Mouse (Mus musculus) kidney, embryonic 14.5 days (tissue): Measurements from ENCODE around the gene Rad54l. TPM values are rescaled to one million over a fixed set of nuclear protein-coding genes. Genes with fewer than 3 reads are reported as not detected.

Experiments used
- ATAC-seq: fragments of 200-750 bp; cut with Nextera tagmentation; 2 replicates; pipeline ENCODE4 v1.8.0; 2017; ENCODE audit warnings: moderate number of reproducible peaks, mild to moderate bottlenecking, moderate TSS enrichment, moderate library complexity; ENCODE audit not compliant: low FRiP score, low TSS enrichment
- H3K27ac ChIP-seq: fragments of 300-500 bp; sonication (generic); 2 replicates; pipeline ENCODE4 v1.5.1; 2014; ENCODE audit warnings: low read depth, mild to moderate bottlenecking, low read length, moderate library complexity, mixed read lengths
- H3K27me3 ChIP-seq: fragments of 300-500 bp; sonication (generic); 2 replicates; pipeline ENCODE4 v1.6.1; 2014; ENCODE audit warnings: mild to moderate bottlenecking, low read length; ENCODE audit not compliant: control insufficient read depth, insufficient read depth
- H3K36me3 ChIP-seq: fragments of 300-500 bp; sonication (generic); 2 replicates; pipeline ENCODE4 v1.6.1; 2014; ENCODE audit warnings: low read length, mixed read lengths; ENCODE audit not compliant: control insufficient read depth, insufficient read depth
- H3K4me1 ChIP-seq: fragments of 300-500 bp; sonication (generic); 2 replicates; pipeline ENCODE4 v1.6.1; 2014; ENCODE audit warnings: low read length, mixed read lengths; ENCODE audit not compliant: control insufficient read depth, insufficient read depth
- H3K4me2 ChIP-seq: fragments of 300-500 bp; sonication (generic); replicated peaks from 2 replicates; pipeline ENCODE4 v1.6.1; 2014; ENCODE audit warnings: low read depth, mild to moderate bottlenecking, low read length
- H3K4me3 ChIP-seq: fragments of 300-500 bp; sonication (generic); 2 replicates; pipeline ENCODE4 v1.5.1; 2014; ENCODE audit warnings: mild to moderate bottlenecking, low read length
- H3K9ac ChIP-seq: fragments of 300-500 bp; sonication (generic); 2 replicates; pipeline ENCODE4 v1.6.1; 2014; ENCODE audit warnings: low read depth, mild to moderate bottlenecking, low read length, moderate library complexity
- H3K9me3 ChIP-seq: fragments of 300-500 bp; sonication (generic); 2 replicates; pipeline ENCODE4 v1.6.1; 2016; ENCODE audit warnings: low read length; ENCODE audit not compliant: control insufficient read depth
- whole genome bisulfite sequencing: fragments of 180-500 bp; shearing (Covaris S2); extraction: QIAGEN DNeasy Blood & Tissue Kit; methylation state at CpG from one replicate; pipeline ENCODE4 v1.1.7; 2014; 5-methylcytosine and 5-hydroxymethylcytosine counted together
- polyA plus RNA-seq: library from polyadenylated mRNA; unstranded; fragments of >200 nt; fragmentation: Nextera tagmentation; extraction: Ambion mirVana; gene quantifications from 2 replicates; pipeline ENCODE4 v1.2.1, GENCODE M21; 2014

Rad54l gene
- polyA plus RNA-seq, 1 experiment from 2014 or later, result 40.7 TPM

DNA sequence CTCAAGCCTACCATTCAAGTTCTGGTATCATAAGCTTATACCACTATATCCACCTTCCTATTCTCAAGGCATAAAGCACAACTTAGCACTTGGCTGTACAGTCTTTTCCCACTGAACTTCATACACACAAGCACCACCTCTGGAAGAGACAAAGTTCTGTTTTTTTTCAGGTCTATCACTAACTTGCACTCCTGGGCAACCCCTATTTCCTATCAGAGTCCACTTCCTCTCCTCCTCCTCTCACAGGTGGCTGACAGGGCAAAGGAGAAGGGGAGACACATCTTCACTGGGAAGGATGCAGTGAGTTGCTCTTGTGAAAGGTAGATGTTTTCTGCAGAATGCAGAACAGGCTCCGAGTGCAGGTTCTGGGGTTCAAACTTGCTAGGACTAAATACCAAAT, 75.8 kb downstream of the Rad54l start:
- 83% methylated on average over 1 of the region's 1 CpGs for whole genome bisulfite sequencing
- Histone ChIP-seq H3K9ac (no peak overlapping the region), H3K4me3 (no peak overlapping the region), H3K27me3 (no peaks in the 10 kb centered on the region), H3K27ac (no peak overlapping the region), H3K4me1 (peaks cover 4% of the 10 kb centered on the region; the same call in 1 of the 2 replicates), H3K4me2 (no peak overlapping the region), H3K9me3 (no peaks in the 10 kb centered on the region), H3K36me3 (peaks cover 9% of the 10 kb centered on the region; the same call in 1 of the 2 replicates)
- ATAC-seq, result no peak

DNA sequence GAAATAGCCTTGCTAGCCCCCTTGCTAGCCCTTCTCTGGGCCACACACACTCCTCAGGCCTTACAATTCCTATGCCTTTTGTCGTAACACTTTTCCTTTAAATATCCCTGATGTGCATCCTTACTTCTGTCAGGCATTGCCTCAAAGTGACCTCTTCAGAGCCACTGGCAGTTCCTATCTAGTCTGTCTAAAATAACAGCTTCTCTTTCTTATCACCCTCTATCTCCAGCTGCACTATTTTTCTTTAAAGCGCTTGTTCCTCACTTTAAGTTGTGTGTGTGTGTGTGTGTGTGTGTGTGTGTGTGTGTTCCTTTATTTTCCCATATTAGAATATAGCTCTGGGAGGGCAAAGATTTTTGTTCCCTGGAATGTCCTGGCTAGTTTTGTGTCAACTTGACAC, 76.9 kb downstream of the Rad54l start:
- no peak for ATAC-seq
- Histone ChIP-seq H3K9ac (no peak overlapping the region), H3K27me3 (no peaks in the 10 kb centered on the region), H3K4me2 (no peak overlapping the region), H3K4me3 (no peak overlapping the region), H3K27ac (no peak overlapping the region), H3K9me3 (no peaks in the 10 kb centered on the region), H3K36me3 (peaks cover 9% of the 10 kb centered on the region; the same call in 1 of the 2 replicates), H3K4me1 (no peaks in the 10 kb centered on the region)
- 92% methylated on average over 2 of the region's 2 CpGs for WGBS

Other genes starting within 250 kb of the Rad54l start
- not detected in 2 replicates for gene Kncn, start 239.3 kb downstream of the Rad54l start, polyA plus RNA-seq
- not detected in 2 replicates for gene 6430628N08Rik, start 233.0 kb downstream of the Rad54l start, polyA plus RNA-seq
- gene Dmbx1, start 183.8 kb downstream of the Rad54l start, polyA plus RNA-seq, result not detected in 2 replicates
- gene Faah, start 105.8 kb downstream of the Rad54l start, polyA plus RNA-seq, result 5.2 and 8.7 TPM in 2 replicates
- 17.1 and 24.1 TPM in 2 replicates for gene Nsun4, start 69.8 kb downstream of the Rad54l start, polyA plus RNA-seq
- 513 and 692 TPM in 2 replicates for gene Uqcrh, start 48.6 kb downstream of the Rad54l start, polyA plus RNA-seq
- 66.6 and 78.1 TPM in 2 replicates for gene Lrrc41, start 48.4 kb downstream of the Rad54l start, polyA plus RNA-seq
- 50.9 and 68.2 TPM in 2 replicates for gene Pomgnt1, start 150 bp upstream of the Rad54l start, polyA plus RNA-seq
- 2.2 and 3.2 TPM in 2 replicates for gene Lurap1, start 27.6 kb upstream of the Rad54l start, polyA plus RNA-seq
- 0.50 and 0.89 TPM in 2 replicates for gene Tspan1, start 43.9 kb upstream of the Rad54l start, polyA plus RNA-seq
- not detected in 2 replicates for gene 1700042G07Rik, start 49.7 kb upstream of the Rad54l start, polyA plus RNA-seq
- gene Gm49337, start 49.7 kb upstream of the Rad54l start, polyA plus RNA-seq, result not detected in 2 replicates
- gene Pik3r3, start 97.9 kb upstream of the Rad54l start, polyA plus RNA-seq, result 19.9 and 27.6 TPM in 2 replicates